Mouse (Mus musculus): ENCODE measurements around the gene Luzp4. TPM values are rescaled to one million over a fixed set of nuclear protein-coding genes. Genes with fewer than 3 reads are reported as not detected.
"Not testable (repeated sequence)": the region's sequence is repeated elsewhere in the genome, so short reads cannot be mapped to it uniquely, and the experiment has no call there.

Gene Luzp4
- not detected for total RNA-seq (2022)

- DNase-seq (ENCODE audit: low spot score): not testable (repeated sequence)
These were observed at the start of gene Luzp4 for GRCm38 (mm10) chrX:148857340-148857739. Gene Luzp4, plus strand, starts transcription at chrX:148857640.

GRCm38 (mm10) chrX:148841801-148842200 lies 15.6 kb upstream of the Luzp4 start:
- DNase-seq (ENCODE audit: low spot score): not testable (repeated sequence)

Other genes starting within 250 kb of the Luzp4 start
- gene Gm8334, start 242.5 kb upstream of the Luzp4 start, total RNA-seq (2022): not detected
- not detected for gene Gm15127, start 194.0 kb upstream of the Luzp4 start, total RNA-seq (2022)
- not detected for gene Ott, start 216.6 kb downstream of the Luzp4 start, total RNA-seq (2022)

All from heart, adult 8-10 months (tissue).